Mouse (Mus musculus) lung, embryonic 14.5 days (tissue): Measurements from ENCODE around the gene Pdcd7. TPM values are rescaled to one million over a fixed set of nuclear protein-coding genes. Genes with fewer than 3 reads are reported as not detected.

Experiments
- ATAC-seq: fragments of 200-750 bp; cut with Nextera tagmentation; 2 replicates; pipeline ENCODE4 v1.8.0; 2017; ENCODE audit warnings: mild to moderate bottlenecking, moderate TSS enrichment, moderate library complexity; ENCODE audit not compliant: insufficient read depth
- DNase-seq: peaks from one replicate; pipeline ENCODE4 v3.0.0-alpha.2; 2015
- H3K27ac ChIP-seq: fragments of 300-500 bp; sonication (generic); 2 replicates; pipeline ENCODE4 v1.5.1; 2014; ENCODE audit warnings: low read depth, mild to moderate bottlenecking, moderate library complexity
- H3K27me3 ChIP-seq: fragments of 300-500 bp; sonication (generic); 2 replicates; pipeline ENCODE4 v1.6.1; 2014; ENCODE audit warnings: low read length, control low read depth; ENCODE audit not compliant: insufficient read depth
- H3K36me3 ChIP-seq: fragments of 300-500 bp; sonication (generic); 2 replicates; pipeline ENCODE4 v1.6.1; 2014; ENCODE audit warnings: control low read depth; ENCODE audit not compliant: insufficient read depth
- H3K4me1 ChIP-seq: fragments of 300-500 bp; sonication (generic); 2 replicates; pipeline ENCODE4 v1.6.1; 2014; ENCODE audit warnings: antibody characterized with exemption, control low read depth; ENCODE audit not compliant: insufficient read depth
- H3K4me2 ChIP-seq: fragments of 300-500 bp; sonication (generic); 2 replicates; pipeline ENCODE4 v1.6.1; 2014; ENCODE audit warnings: mild to moderate bottlenecking
- H3K4me3 ChIP-seq: fragments of 300-500 bp; sonication (generic); 2 replicates; pipeline ENCODE4 v1.5.1; 2014; ENCODE audit warnings: low read depth, low read length
- H3K9ac ChIP-seq: fragments of 300-500 bp; sonication (generic); 2 replicates; pipeline ENCODE4 v1.6.1; 2014
- H3K9me3 ChIP-seq: fragments of 300-500 bp; sonication (generic); 2 replicates; pipeline ENCODE4 v1.6.1; 2016; ENCODE audit warnings: low read depth, low read length, control low read depth
- CTCF ChIP-seq: IDR thresholded peaks from 2 replicates; pipeline ENCODE4 v1.5.1; 2016; ENCODE audit warnings: antibody characterized with exemption, low read depth
- WGBS: fragments of 180-500 bp; shearing (Covaris S2); extraction: QIAGEN DNeasy Blood & Tissue Kit; methylation state at CpG from one replicate; pipeline ENCODE4 v1.1.7; 2014; 5-methylcytosine and 5-hydroxymethylcytosine counted together
- polyA plus RNA-seq: library from polyadenylated mRNA; unstranded; fragments of >200 nt; fragmentation: Nextera tagmentation; extraction: Ambion mirVana; gene quantifications from 2 replicates; pipeline ENCODE4 v1.2.1, GENCODE M21; 2014

Pdcd7 gene
- polyA plus RNA-seq, 1 experiment from 2014 or later: 14.5 TPM

GRCm38 (mm10) chr9:65306672-65307071, 39.2 kb upstream of the Pdcd7 start:
- Histone ChIP-seq H3K4me1 (no peaks in the 10 kb centered on the region), H3K27me3 (no peaks in the 10 kb centered on the region), H3K4me2 (no peak overlapping the region), H3K27ac (no peak overlapping the region), H3K9me3 (no peaks in the 10 kb centered on the region), H3K9ac (no peak overlapping the region), H3K4me3 (no peak overlapping the region), H3K36me3 (peaks cover 67% of the 10 kb centered on the region)
- TF ChIP-seq CTCF: no peak
- ATAC-seq (no peak), DNase-seq (no peak)
- WGBS: 93% methylated on average over 2 of the region's 2 CpGs

GRCm38 (mm10) chr9:65308011-65308410, 37.9 kb upstream of the Pdcd7 start:
- Histone ChIP-seq H3K9me3 (no peaks in the 10 kb centered on the region), H3K27me3 (no peaks in the 10 kb centered on the region), H3K27ac (no peak overlapping the region), H3K4me2 (no peak overlapping the region), H3K9ac (no peak overlapping the region), H3K4me1 (no peaks in the 10 kb centered on the region), H3K36me3 (peaks cover 66% of the 10 kb centered on the region), H3K4me3 (no peak overlapping the region)
- TF ChIP-seq CTCF: no peak
- ATAC-seq (no peak), DNase-seq (no peak)
- 83% methylated on average over 1 of the region's 1 CpGs for WGBS

- Histone ChIP-seq H3K27me3 (no peaks in the 10 kb centered on the region), H3K36me3 (peaks cover 68% of the 10 kb centered on the region), H3K4me1 (no peaks in the 10 kb centered on the region), H3K9me3 (no peaks in the 10 kb centered on the region), H3K9ac (no peak overlapping the region), H3K4me3 (no peak overlapping the region), H3K4me2 (no peak overlapping the region), H3K27ac (no peak overlapping the region)
- no peak for TF ChIP-seq CTCF
- DNase-seq (no peak), ATAC-seq (no peak)
- 95% methylated on average over 4 of the region's 4 CpGs for WGBS
Observed at GRCm38 (mm10) chr9:65312669-65313357, 33.1 kb upstream of the Pdcd7 start.

- H3K9ac ChIP-seq: no peak overlapping the region
- no peak for ATAC-seq
- H3K36me3 ChIP-seq: peaks cover 68% of the 10 kb centered on the region
- H3K27ac ChIP-seq: no peak overlapping the region
- H3K9me3 ChIP-seq: no peaks in the 10 kb centered on the region
- no peaks in the 10 kb centered on the region for H3K4me1 ChIP-seq
- DNase-seq: no peak
- H3K4me2 ChIP-seq: no peak overlapping the region
- no peaks in the 10 kb centered on the region for H3K27me3 ChIP-seq
- 90% methylated on average over 1 of the region's 1 CpGs for WGBS
- no peak for TF ChIP-seq CTCF
- H3K4me3 ChIP-seq: no peak overlapping the region
Observed at GRCm38 (mm10) chr9:65313846-65314245, 32.1 kb upstream of the Pdcd7 start.

- no peak overlapping the region for H3K9ac ChIP-seq
- no peak overlapping the region for H3K4me3 ChIP-seq
- H3K27ac ChIP-seq: no peak overlapping the region
- no peak for TF ChIP-seq CTCF
- H3K9me3 ChIP-seq: no peaks in the 10 kb centered on the region
- ATAC-seq: no peak
- no peak overlapping the region for H3K4me2 ChIP-seq
- H3K4me1 ChIP-seq: no peaks in the 10 kb centered on the region
- no peak for DNase-seq
- 75% methylated on average over 11 of the region's 11 CpGs for WGBS
- peaks cover 67% of the 10 kb centered on the region for H3K36me3 ChIP-seq
- H3K27me3 ChIP-seq: no peaks in the 10 kb centered on the region
Observed at GRCm38 (mm10) chr9:65322255-65322900, 23.5 kb upstream of the Pdcd7 start.

- Histone ChIP-seq H3K9me3 (no peaks in the 10 kb centered on the region), H3K4me2 (no peak overlapping the region), H3K4me3 (no peak overlapping the region), H3K27me3 (no peaks in the 10 kb centered on the region), H3K9ac (no peak overlapping the region), H3K4me1 (no peaks in the 10 kb centered on the region), H3K36me3 (peaks cover 78% of the 10 kb centered on the region), H3K27ac (no peak overlapping the region)
- ATAC-seq (no peak), DNase-seq (no peak)
- TF ChIP-seq CTCF: no peak
Observed at GRCm38 (mm10) chr9:65325971-65326370, 19.9 kb upstream of the Pdcd7 start.

GRCm38 (mm10) chr9:65327371-65327770, 18.5 kb upstream of the Pdcd7 start:
- no peak for ATAC-seq
- Histone ChIP-seq H3K27me3 (no peaks in the 10 kb centered on the region), H3K4me3 (no peak overlapping the region), H3K4me1 (no peaks in the 10 kb centered on the region), H3K36me3 (peaks cover 73% of the 10 kb centered on the region), H3K4me2 (no peak overlapping the region), H3K9me3 (no peaks in the 10 kb centered on the region), H3K27ac (no peak overlapping the region), H3K9ac (no peak overlapping the region)
- no peak for TF ChIP-seq CTCF
- no peak for DNase-seq
- 85% methylated on average over 2 of the region's 2 CpGs for WGBS
